Mouse (Mus musculus) ES-Bruce4 (cell line): ENCODE results near the gene Asb16.

Source experiments
- CTCF ChIP-seq: IDR thresholded peaks from one replicate; pipeline ENCODE4 v1.8.1; 2011; ENCODE audit warnings: low read depth, low read length
- POLR2A ChIP-seq: IDR thresholded peaks from one replicate; pipeline ENCODE4 v1.8.1; 2011; ENCODE audit warnings: low read length; ENCODE audit not compliant: insufficient read depth

DNA sequence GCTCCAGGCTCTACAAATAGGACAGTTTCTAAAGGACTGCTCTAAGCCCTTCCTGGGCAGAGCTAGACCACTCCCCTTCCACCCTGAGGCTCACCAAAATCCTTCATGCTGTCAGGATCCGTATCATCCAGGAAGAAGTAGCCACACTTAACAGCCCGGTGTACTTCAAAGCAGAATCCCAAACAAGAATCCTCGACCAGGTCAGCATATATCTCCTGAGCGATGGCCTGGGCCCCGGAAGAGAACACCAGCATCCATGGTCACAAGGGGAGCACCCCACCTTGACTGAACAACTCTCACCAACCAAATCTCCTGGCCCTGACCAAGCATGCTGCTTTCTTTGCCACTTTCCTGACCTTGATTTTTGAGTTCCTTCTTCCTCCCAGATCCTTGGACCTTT lies 25.9 kb downstream of the Asb16 start:
- TF ChIP-seq POLR2A, result no peak
- TF ChIP-seq CTCF, result no peak
